Mouse (Mus musculus) neural tube, embryonic 13.5 days (tissue): ENCODE measurements around the gene Rapgef2. TPM values are rescaled to one million over a fixed set of nuclear protein-coding genes. Genes with fewer than 3 reads are reported as not detected.

ENCODE experiments used
- ATAC-seq: fragments of 200-750 bp; cut with Nextera tagmentation; 2 replicates; pipeline ENCODE4 v1.8.0; 2017; ENCODE audit warnings: low read depth, mild to moderate bottlenecking, moderate TSS enrichment, moderate library complexity
- H3K27ac ChIP-seq: fragments of 300-500 bp; sonication (generic); replicated peaks from 2 replicates; pipeline ENCODE4 v1.5.1; 2015; ENCODE audit warnings: moderate library complexity, mild to moderate bottlenecking, inconsistent platforms
- H3K27me3 ChIP-seq: fragments of 300-500 bp; sonication (generic); 2 replicates; pipeline ENCODE4 v1.6.1; 2015; ENCODE audit warnings: mild to moderate bottlenecking, inconsistent platforms
- H3K36me3 ChIP-seq: fragments of 300-500 bp; sonication (generic); 2 replicates; pipeline ENCODE4 v1.6.1; 2015; ENCODE audit warnings: mild to moderate bottlenecking, inconsistent platforms
- H3K4me1 ChIP-seq: fragments of 300-500 bp; sonication (generic); replicated peaks from 2 replicates; pipeline ENCODE4 v1.6.1; 2015; ENCODE audit warnings: inconsistent platforms
- H3K4me2 ChIP-seq: fragments of 300-500 bp; sonication (generic); 2 replicates; pipeline ENCODE4 v1.6.1; 2015; ENCODE audit warnings: inconsistent platforms, mild to moderate bottlenecking, moderate library complexity
- H3K4me3 ChIP-seq: fragments of 300-500 bp; sonication (generic); 2 replicates; pipeline ENCODE4 v1.5.1; 2015; ENCODE audit warnings: mild to moderate bottlenecking, inconsistent platforms
- H3K9ac ChIP-seq: fragments of 300-500 bp; sonication (generic); 2 replicates; pipeline ENCODE4 v1.6.1; 2015; ENCODE audit warnings: moderate library complexity, mild to moderate bottlenecking, inconsistent platforms
- H3K9me3 ChIP-seq: fragments of 300-500 bp; sonication (generic); 2 replicates; pipeline ENCODE4 v1.6.1; 2016; ENCODE audit warnings: inconsistent platforms
- WGBS: fragments of 180-500 bp; shearing (Covaris S2); methylation state at CpG from one replicate; pipeline ENCODE4 v1.1.7; 2015; 5-methylcytosine and 5-hydroxymethylcytosine counted together
- polyA plus RNA-seq: library from polyadenylated mRNA; unstranded; fragments of >200 nt; fragmentation: Nextera tagmentation; extraction: Ambion mirVana; gene quantifications from 2 replicates; pipeline ENCODE4 v1.2.1, GENCODE M21; 2015

Gene Rapgef2
- polyA plus RNA-seq, 1 experiment from 2014 or later, result 6.9 TPM

DNA sequence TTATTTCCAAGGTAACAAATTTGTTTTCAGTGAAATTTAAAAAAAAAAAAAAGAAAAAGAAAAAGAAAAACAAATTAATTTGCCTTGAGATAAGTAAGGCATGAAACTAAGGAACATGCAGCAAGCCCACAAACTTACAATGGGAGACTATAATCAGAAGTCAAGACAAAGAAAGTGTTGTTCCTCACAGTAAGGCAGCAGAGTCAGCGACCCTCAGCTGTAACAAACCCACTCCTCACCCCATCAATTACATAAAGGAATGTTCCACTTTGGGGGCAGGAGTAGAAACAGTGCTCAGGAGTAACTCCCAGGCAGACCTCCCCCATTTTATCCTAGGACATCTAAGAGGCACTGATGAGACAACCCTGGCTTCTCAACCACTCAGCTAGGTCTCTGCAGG is 13.0 kb downstream of the Rapgef2 start:
- no peaks in the 10 kb centered on the region for H3K27me3 ChIP-seq
- H3K9me3 ChIP-seq, result no peaks in the 10 kb centered on the region
- no peak overlapping the region for H3K4me2 ChIP-seq
- H3K36me3 ChIP-seq, result no peaks in the 10 kb centered on the region
- H3K4me1 ChIP-seq, result peaks cover 80% of the 10 kb centered on the region
- H3K4me3 ChIP-seq, result no peak overlapping the region
- no peak overlapping the region for H3K9ac ChIP-seq
- H3K27ac ChIP-seq, result no peak overlapping the region
- no peak for ATAC-seq
- 6% methylated on average over 1 of the region's 1 CpGs for WGBS

DNA sequence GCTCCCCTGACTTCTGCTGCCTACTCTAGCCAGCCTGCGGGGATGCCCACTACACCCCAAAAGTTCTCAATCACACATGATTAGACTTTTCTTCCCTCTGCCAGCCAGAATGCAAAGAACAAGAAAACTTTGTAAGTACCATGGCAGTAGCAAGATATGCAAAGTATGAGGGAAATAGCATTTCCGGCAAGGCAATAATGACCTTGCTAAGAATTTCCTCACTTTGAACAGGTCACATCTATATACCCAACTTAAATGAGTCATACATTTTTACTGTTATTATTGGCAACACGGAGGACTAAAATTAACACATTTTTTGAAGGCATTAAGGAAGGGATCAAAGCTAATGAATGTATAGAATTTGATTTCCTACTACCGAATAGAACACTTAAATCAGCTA is 13.4 kb downstream of the Rapgef2 start:
- no peaks in the 10 kb centered on the region for H3K9me3 ChIP-seq
- H3K4me3 ChIP-seq, result no peak overlapping the region
- no peak overlapping the region for H3K27ac ChIP-seq
- H3K27me3 ChIP-seq, result no peaks in the 10 kb centered on the region
- 78% methylated on average over 4 of the region's 4 CpGs for WGBS
- no peak overlapping the region for H3K9ac ChIP-seq
- H3K36me3 ChIP-seq, result no peaks in the 10 kb centered on the region
- H3K4me1 ChIP-seq, result peaks cover 77% of the 10 kb centered on the region
- no peak overlapping the region for H3K4me2 ChIP-seq
- no peak for ATAC-seq

DNA sequence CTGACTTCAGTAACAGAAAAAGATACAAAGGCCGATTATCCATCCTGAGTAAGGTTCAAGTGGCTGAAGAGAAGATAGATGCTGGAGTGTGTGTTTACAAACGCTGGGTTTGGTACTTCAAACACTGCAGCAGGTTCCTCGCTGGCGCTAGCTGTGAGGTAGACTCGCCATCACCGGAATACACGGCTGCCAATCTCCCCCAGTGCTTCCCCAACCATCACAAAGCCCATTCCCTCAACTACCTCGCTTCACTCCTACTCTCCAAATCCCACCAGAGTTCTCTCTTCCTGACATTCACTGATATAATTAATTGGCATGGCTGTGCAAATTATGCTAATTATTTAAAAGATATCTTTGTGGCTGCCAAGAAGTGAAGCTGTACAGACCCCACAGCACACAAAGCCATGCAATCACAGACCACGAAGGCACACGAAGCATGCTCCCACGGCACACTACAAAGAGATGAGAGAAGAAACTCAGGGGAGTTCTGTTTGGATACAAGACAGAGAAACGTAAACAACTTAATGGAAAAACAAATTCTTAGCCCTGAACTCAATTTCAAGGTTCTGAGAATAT is 15.2 kb downstream of the Rapgef2 start:
- peak overlapping the region; percentile 18; the same call in 1 of the 2 replicates for H3K4me2 ChIP-seq
- H3K27ac ChIP-seq, result peak overlapping the region; percentile 76
- WGBS, result 50% methylated on average over 12 of the region's 12 CpGs
- peaks cover 69% of the 10 kb centered on the region for H3K4me1 ChIP-seq
- H3K9me3 ChIP-seq, result no peaks in the 10 kb centered on the region
- ATAC-seq, result peak; percentile 65
- H3K27me3 ChIP-seq, result no peaks in the 10 kb centered on the region
- H3K9ac ChIP-seq, result no peak overlapping the region
- H3K36me3 ChIP-seq, result no peaks in the 10 kb centered on the region
- H3K4me3 ChIP-seq, result no peak overlapping the region

DNA sequence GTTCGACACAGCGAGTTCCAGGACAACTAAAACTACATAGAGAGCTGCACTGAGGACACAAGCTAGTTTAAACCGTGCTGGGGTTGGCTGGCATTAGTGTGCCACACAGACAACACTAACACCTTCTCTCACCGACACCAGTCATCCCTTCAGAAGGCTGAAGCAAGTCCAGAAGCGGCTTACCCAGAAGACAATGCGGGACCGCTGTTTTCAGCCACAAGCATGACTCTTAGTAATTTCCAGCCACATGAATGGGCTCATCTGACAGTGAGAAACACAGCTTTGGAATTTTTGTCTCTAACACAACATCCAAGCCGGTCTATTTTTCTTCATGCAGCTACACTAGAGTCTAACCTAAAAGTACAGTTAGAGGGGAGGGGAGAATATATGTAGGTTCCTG is 16.4 kb downstream of the Rapgef2 start:
- no peak overlapping the region for H3K4me2 ChIP-seq
- H3K36me3 ChIP-seq, result no peaks in the 10 kb centered on the region
- H3K27ac ChIP-seq, result no peak overlapping the region
- H3K9me3 ChIP-seq, result no peaks in the 10 kb centered on the region
- WGBS, result 86% methylated on average over 8 of the region's 8 CpGs
- H3K4me3 ChIP-seq, result no peak overlapping the region
- H3K27me3 ChIP-seq, result no peaks in the 10 kb centered on the region
- ATAC-seq, result no peak
- H3K9ac ChIP-seq, result no peak overlapping the region
- H3K4me1 ChIP-seq, result peaks cover 57% of the 10 kb centered on the region

DNA sequence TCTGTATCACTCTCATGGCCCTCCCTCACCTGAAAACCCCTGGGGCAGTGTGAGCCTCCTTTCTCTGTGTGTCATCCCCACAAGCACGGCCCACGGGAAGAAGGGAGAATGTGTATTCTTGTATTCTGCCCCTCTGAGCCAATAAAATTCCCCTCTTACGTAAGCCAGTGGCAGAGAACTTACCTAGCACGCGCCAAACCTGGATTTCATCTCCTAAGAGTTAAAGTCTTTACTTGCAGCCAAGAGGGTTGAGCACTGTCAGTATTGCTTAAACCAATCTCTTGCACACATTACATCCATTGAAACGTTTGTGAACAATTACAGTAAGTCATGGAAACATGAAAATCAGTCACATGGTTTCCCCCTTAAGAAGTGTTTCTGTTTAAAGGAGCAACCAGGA is 19.3 kb downstream of the Rapgef2 start:
- WGBS, result 85% methylated on average over 6 of the region's 6 CpGs

DNA sequence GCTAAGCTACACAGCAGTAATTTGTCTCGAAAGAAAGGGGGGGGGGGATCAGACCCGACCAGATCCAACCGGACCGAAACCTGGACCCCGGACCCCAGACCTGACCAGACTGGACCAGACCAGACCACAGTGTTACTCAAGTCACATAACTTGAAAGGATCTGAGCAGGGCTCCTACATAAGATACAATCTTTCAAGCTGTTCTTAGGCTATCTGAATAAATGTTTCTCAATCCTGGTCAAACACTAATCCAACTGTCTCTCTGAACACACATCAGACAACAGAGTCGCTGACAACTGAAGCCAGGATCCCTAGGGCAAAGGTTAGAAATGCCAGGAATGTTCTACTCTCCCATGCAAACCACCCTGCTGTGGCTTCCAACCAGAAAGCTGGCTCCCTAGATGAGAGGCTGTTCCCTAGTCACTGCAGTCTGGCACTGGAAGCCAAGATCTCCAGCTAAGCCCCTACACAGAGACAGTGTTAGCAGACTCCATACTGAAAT is 24.5 kb downstream of the Rapgef2 start:
- 88% methylated on average over 6 of the region's 6 CpGs for WGBS
- ATAC-seq, result no peak

More for the DNA sequence above, 19.3 kb downstream of the Rapgef2 start:
- H3K27me3 ChIP-seq, result no peaks in the 10 kb centered on the region
- no peaks in the 10 kb centered on the region for H3K9me3 ChIP-seq
- H3K36me3 ChIP-seq, result no peaks in the 10 kb centered on the region
- H3K9ac ChIP-seq, result no peak overlapping the region
- H3K27ac ChIP-seq, result no peak overlapping the region
- H3K4me2 ChIP-seq, result no peak overlapping the region
- peaks cover 33% of the 10 kb centered on the region for H3K4me1 ChIP-seq
- no peak overlapping the region for H3K4me3 ChIP-seq
- ATAC-seq, result no peak

DNA sequence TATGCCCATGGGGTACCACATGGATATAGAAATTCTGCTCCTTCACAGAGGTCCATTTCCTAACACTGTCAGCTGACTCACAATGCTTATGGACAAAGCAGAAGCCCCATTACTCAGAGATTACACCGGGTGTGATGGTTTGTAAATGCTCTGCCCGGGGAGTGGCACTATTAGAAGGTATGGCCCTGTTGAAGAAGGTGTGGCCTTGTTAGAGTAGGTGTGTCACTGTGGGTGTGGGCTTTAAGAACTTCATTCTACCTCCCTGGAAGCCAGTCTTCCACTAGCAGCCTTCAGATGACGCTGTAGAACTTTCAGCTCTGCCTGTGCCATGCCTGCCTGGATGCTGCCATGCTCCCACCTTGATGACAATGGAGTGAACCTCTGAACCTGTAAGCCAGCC is 32.3 kb downstream of the Rapgef2 start:
- no peak overlapping the region for H3K4me3 ChIP-seq
- no peaks in the 10 kb centered on the region for H3K36me3 ChIP-seq
- no peak overlapping the region for H3K27ac ChIP-seq
- WGBS, result 90% methylated on average over 3 of the region's 3 CpGs
- H3K27me3 ChIP-seq, result no peaks in the 10 kb centered on the region
- H3K4me1 ChIP-seq, result 0 out of 2 replicates have a peak, but pooled peaks cover 7% of the 10 kb centered on the region
- no peaks in the 10 kb centered on the region for H3K9me3 ChIP-seq
- no peak for ATAC-seq
- H3K4me2 ChIP-seq, result no peak overlapping the region
- no peak overlapping the region for H3K9ac ChIP-seq

More for the DNA sequence above, 24.5 kb downstream of the Rapgef2 start:
- Histone ChIP-seq H3K4me3 (no peak overlapping the region), H3K4me2 (no peak overlapping the region), H3K4me1 (no peaks in the 10 kb centered on the region), H3K9me3 (no peaks in the 10 kb centered on the region), H3K27ac (no peak overlapping the region), H3K9ac (no peak overlapping the region), H3K36me3 (no peaks in the 10 kb centered on the region), H3K27me3 (no peaks in the 10 kb centered on the region)

DNA sequence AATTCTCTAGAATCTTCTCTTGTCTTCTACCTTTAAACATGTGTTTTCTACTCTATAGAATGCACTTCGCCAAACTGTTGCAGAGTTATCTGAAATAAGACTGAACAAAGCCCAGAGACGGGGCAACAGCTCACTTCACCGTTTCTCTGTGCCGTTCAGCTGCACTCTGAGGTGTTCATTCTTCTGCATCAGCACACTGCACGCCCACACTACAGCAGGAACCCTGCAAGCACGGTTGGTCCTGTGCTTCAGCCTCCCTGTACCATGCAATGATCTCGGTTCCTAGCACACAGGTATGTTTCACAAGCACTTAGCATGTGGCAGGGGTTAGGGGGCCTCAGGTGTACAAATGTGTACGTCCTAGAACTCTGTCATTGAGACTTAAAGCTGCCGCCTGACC is 32.9 kb downstream of the Rapgef2 start:
- Histone ChIP-seq H3K27me3 (no peaks in the 10 kb centered on the region), H3K4me1 (0 out of 2 replicates have a peak, but pooled peaks cover 8% of the 10 kb centered on the region), H3K9ac (no peak overlapping the region), H3K9me3 (no peaks in the 10 kb centered on the region), H3K36me3 (no peaks in the 10 kb centered on the region), H3K4me2 (no peak overlapping the region), H3K27ac (no peak overlapping the region), H3K4me3 (no peak overlapping the region)
- 81% methylated on average over 9 of the region's 9 CpGs for WGBS
- no peak for ATAC-seq

DNA sequence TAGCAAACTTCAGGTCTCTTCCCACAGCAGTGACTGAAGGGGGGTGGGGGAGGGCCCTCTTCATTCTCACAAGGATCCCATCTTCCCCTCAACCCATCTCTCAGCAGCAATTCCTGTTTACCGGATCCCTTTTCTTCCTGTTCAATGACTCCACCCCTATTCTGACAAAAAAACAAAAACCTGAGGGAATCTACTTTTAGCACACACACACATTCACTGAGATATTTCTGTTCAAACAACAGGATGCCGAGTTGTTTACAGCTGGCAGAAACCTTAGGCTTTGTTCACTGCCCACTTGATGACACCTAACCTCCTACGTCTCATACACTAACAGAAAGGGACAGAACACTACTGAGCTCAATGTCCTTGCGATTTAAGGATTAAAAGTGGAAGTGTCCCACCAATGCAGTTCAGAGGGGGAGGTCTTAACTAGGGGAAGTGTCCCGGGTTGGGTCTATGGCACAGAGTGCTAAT is 33.4 kb downstream of the Rapgef2 start:
- no peak overlapping the region for H3K9ac ChIP-seq
- WGBS, result 66% methylated on average over 5 of the region's 5 CpGs

DNA sequence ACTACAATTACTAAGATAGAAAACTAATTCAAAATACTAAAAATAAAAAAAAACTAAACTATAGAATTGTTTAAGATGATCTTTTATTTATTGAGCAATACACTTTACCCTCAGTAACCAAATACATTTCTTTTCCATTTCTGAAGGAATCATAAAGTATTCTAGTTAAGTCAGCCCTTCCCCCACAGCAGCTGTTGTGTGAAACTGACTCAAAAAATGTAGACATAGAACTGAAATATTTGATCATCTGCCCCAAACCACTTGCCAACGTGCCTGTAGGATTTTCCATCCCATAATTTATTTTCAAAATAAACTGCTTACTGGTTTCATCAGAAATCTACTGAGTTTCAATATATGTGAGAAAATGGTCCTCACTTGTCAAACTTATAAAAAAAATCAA is 36.4 kb downstream of the Rapgef2 start:
- no peak for ATAC-seq
- no peak overlapping the region for H3K4me2 ChIP-seq
- no peak overlapping the region for H3K9ac ChIP-seq
- H3K27me3 ChIP-seq, result no peaks in the 10 kb centered on the region
- no peaks in the 10 kb centered on the region for H3K36me3 ChIP-seq
- 0 out of 2 replicates have a peak, but pooled peaks cover 16% of the 10 kb centered on the region for H3K4me1 ChIP-seq
- H3K27ac ChIP-seq, result no peak overlapping the region
- no peaks in the 10 kb centered on the region for H3K9me3 ChIP-seq
- WGBS, result 68% methylated on average over 1 of the region's 1 CpGs
- no peak overlapping the region for H3K4me3 ChIP-seq

More for the DNA sequence above, 33.4 kb downstream of the Rapgef2 start:
- ATAC-seq, result no peak
- Histone ChIP-seq H3K4me3 (no peak overlapping the region), H3K4me2 (no peak overlapping the region), H3K9me3 (no peaks in the 10 kb centered on the region), H3K4me1 (0 out of 2 replicates have a peak, but pooled peaks cover 9% of the 10 kb centered on the region), H3K27ac (no peak overlapping the region), H3K27me3 (no peaks in the 10 kb centered on the region), H3K36me3 (no peaks in the 10 kb centered on the region)

DNA sequence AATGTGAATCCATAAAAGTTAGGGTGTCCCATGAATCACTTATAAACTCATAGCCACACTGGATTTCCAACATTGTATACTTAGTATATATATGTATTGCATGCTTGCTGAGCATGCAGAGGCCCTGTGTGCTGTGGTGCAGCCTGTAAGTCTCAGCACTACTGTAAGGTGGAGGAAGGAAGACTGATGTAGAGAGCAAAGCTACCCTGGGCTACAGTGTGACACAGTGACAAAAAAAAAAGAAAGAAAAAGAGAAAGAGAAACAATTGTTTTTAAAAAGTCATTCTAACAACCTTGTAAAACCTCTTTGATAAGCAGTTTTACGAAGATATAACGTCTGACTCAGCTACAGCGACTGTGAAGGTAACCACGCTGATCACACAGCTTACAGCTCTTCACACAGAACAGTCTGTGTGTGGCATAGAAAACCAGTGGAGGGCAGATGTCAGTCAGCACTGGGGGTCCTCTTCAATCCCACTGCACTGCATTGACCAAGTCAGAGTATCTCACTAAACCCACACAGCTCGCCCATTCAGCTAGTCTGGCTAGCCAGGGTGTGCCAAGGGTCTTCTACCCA is 37.6 kb downstream of the Rapgef2 start:
- Histone ChIP-seq H3K9me3 (no peaks in the 10 kb centered on the region), H3K27ac (no peak overlapping the region), H3K9ac (no peak overlapping the region), H3K4me1 (0 out of 2 replicates have a peak, but pooled peaks cover 21% of the 10 kb centered on the region), H3K4me2 (no peak overlapping the region), H3K36me3 (no peaks in the 10 kb centered on the region), H3K27me3 (no peaks in the 10 kb centered on the region), H3K4me3 (no peak overlapping the region)
- WGBS, result 88% methylated on average over 5 of the region's 5 CpGs
- ATAC-seq, result no peak

DNA sequence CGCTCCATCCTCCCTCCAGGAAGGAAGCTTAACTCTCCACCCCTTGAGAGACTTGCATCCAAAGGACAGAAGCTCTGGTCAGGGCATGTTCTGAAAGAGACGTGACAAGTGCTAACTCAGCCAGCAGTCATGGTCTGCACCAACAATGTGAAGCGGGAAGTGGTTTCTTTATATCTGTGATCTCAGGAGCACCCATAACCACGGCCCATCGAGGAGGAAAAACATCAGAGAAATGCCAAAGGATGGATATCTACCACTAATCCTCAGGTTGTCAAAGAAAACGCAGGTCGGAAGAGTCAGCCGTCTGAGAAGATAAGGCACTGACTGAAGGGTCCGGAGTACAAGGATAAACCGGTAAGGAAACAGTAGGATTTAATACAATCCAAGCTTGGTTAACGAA is 38.1 kb downstream of the Rapgef2 start:
- Histone ChIP-seq H3K27ac (no peak overlapping the region), H3K4me1 (peaks cover 22% of the 10 kb centered on the region; the same call in 1 of the 2 replicates), H3K36me3 (no peaks in the 10 kb centered on the region), H3K4me2 (no peak overlapping the region), H3K27me3 (no peaks in the 10 kb centered on the region), H3K9me3 (no peaks in the 10 kb centered on the region), H3K4me3 (no peak overlapping the region), H3K9ac (no peak overlapping the region)
- 90% methylated on average over 11 of the region's 11 CpGs for WGBS
- ATAC-seq, result no peak
